Mouse (Mus musculus) MEL (cell line): Measurements from ENCODE around the gene Slc41a3. TPM values are rescaled to one million over a fixed set of nuclear protein-coding genes. Genes with fewer than 3 reads are reported as not detected.

Experiments
- DNase-seq: peaks from one replicate; pipeline ENCODE4 v3.0.0; 2011; ENCODE audit warnings: low read depth, low spot score
- H3K27ac ChIP-seq: 2 replicates; pipeline ENCODE4 v1.5.1; 2012; ENCODE audit warnings: low read depth, mild to moderate bottlenecking, control low read depth, low read length, moderate library complexity; ENCODE audit not compliant: control insufficient read depth
- H3K27me3 ChIP-seq, 2 experiments: fragments of 150-350 bp in 1 of 2; sonication (generic) in 1 of 2; 2 replicates each; pipeline ENCODE4 v1.6.1; 2012; ENCODE audit warnings: low read length in 2 of 2, mild to moderate bottlenecking in 2 of 2, improper control_type of control experiment in 1 of 2, moderate library complexity in 1 of 2; ENCODE audit not compliant: insufficient read depth in 2 of 2, control insufficient read depth in 1 of 2
- H3K36me3 ChIP-seq, 2 experiments: 2 replicates each; pipeline ENCODE4 v1.6.1; 2012 to 2014; ENCODE audit warnings: low read length in 2 of 2, improper control_type of control experiment in 1 of 2, inconsistent platforms in 1 of 2, mild to moderate bottlenecking in 1 of 2; ENCODE audit not compliant: insufficient read depth in 2 of 2, control insufficient read depth in 1 of 2
- H3K4me1 ChIP-seq, 2 experiments: fragments of 150-350 bp in 1 of 2; sonication (generic) in 1 of 2; 2 replicates each; pipeline ENCODE4 v1.6.1; 2012; ENCODE audit warnings: low read length in 2 of 2, improper control_type of control experiment in 1 of 2, mild to moderate bottlenecking in 1 of 2; ENCODE audit not compliant: insufficient read depth in 2 of 2, control insufficient read depth in 1 of 2
- H3K4me3 ChIP-seq, 2 experiments: fragments of 150-350 bp in 1 of 2; sonication (generic) in 1 of 2; 2 replicates each; pipeline ENCODE4 v1.5.1; 2012; ENCODE audit warnings: low read depth in 2 of 2, low read length in 2 of 2, mild to moderate bottlenecking in 2 of 2, moderate library complexity in 2 of 2, control low read depth in 1 of 2, improper control_type of control experiment in 1 of 2; ENCODE audit not compliant: control insufficient read depth in 1 of 2, insufficient read depth in 1 of 2
- H3K79me2 ChIP-seq: 2 replicates; pipeline ENCODE4 v1.6.1; 2012; ENCODE audit warnings: mild to moderate bottlenecking, low read length, moderate library complexity; ENCODE audit not compliant: control insufficient read depth, poor library complexity, insufficient read depth
- H3K9ac ChIP-seq: 2 replicates; pipeline ENCODE4 v1.6.1; 2012; ENCODE audit warnings: low read depth, mild to moderate bottlenecking, control low read depth, low read length, moderate library complexity; ENCODE audit not compliant: control insufficient read depth, poor library complexity, severe bottlenecking
- H3K9me3 ChIP-seq: fragments of 150-350 bp; sonication (generic); replicated peaks from 2 replicates; pipeline ENCODE4 v1.6.1; 2012; ENCODE audit warnings: mild to moderate bottlenecking, low read length, improper control_type of control experiment, moderate library complexity; ENCODE audit not compliant: insufficient read depth
- CHD2 ChIP-seq: IDR thresholded peaks from 2 replicates; pipeline ENCODE4 v1.6.1; 2011; ENCODE audit warnings: low read length, improper control_type of control experiment
- ELF1 ChIP-seq: IDR thresholded peaks from 2 replicates; pipeline ENCODE4 v1.6.1; 2014; ENCODE audit warnings: low read depth, mild to moderate bottlenecking, inconsistent platforms, low read length, improper control_type of control experiment, moderate library complexity
- GATA1 ChIP-seq: IDR thresholded peaks from 2 replicates; pipeline ENCODE4 v1.6.1; 2011; ENCODE audit warnings: low read depth, low read length, improper control_type of control experiment
- MAX ChIP-seq: IDR thresholded peaks from 2 replicates; pipeline ENCODE4 v1.6.1; 2011; ENCODE audit warnings: low read length, improper control_type of control experiment
- MAZ ChIP-seq: IDR thresholded peaks from 2 replicates; pipeline ENCODE4 v1.6.1; 2012; ENCODE audit warnings: low read depth, mild to moderate bottlenecking, inconsistent platforms, low read length, improper control_type of control experiment
- NELFE ChIP-seq: IDR thresholded peaks from 2 replicates; pipeline ENCODE4 v1.6.1; 2011; ENCODE audit warnings: low read depth, low read length, improper control_type of control experiment
- POLR2A ChIP-seq, 2 experiments: IDR thresholded peaks; 2 replicates each; pipeline ENCODE4 v1.6.1; 2011 to 2012; ENCODE audit warnings: low read length in 2 of 2, mild to moderate bottlenecking in 2 of 2, control low read depth in 1 of 2, improper control_type of control experiment in 1 of 2, low read depth in 1 of 2, moderate library complexity in 1 of 2; ENCODE audit not compliant: control insufficient read depth in 1 of 2, insufficient read depth in 1 of 2, poor library complexity in 1 of 2
- POLR2AphosphoS2 ChIP-seq: IDR thresholded peaks from 2 replicates; pipeline ENCODE4 v1.6.1; 2011; ENCODE audit warnings: low read length, improper control_type of control experiment
- TBP ChIP-seq: IDR thresholded peaks from 2 replicates; pipeline ENCODE4 v1.8.0; 2011; ENCODE audit warnings: low read depth, low read length, improper control_type of control experiment
- ZC3H11A ChIP-seq: IDR thresholded peaks from 2 replicates; pipeline ENCODE4 v1.6.1; 2012; ENCODE audit warnings: low read depth, mild to moderate bottlenecking, inconsistent platforms, low read length, improper control_type of control experiment
- ZKSCAN1 ChIP-seq: IDR thresholded peaks from 2 replicates; pipeline ENCODE4 v1.6.1; 2012; ENCODE audit warnings: low read depth, mild to moderate bottlenecking, inconsistent platforms, low read length, improper control_type of control experiment, moderate library complexity
- ZMIZ1 ChIP-seq: IDR thresholded peaks from 2 replicates; pipeline ENCODE4 v1.6.1; 2012; ENCODE audit warnings: low read depth, mild to moderate bottlenecking, inconsistent platforms, low read length, improper control_type of control experiment, moderate library complexity
- ZNF384 ChIP-seq: IDR thresholded peaks from 2 replicates; pipeline ENCODE4 v1.6.1; 2012; ENCODE audit warnings: low read depth, mild to moderate bottlenecking, inconsistent platforms, low read length, improper control_type of control experiment
- polyA plus RNA-seq, 2 experiments: library from polyadenylated mRNA; stranded (reverse) in 1 of 2; unstranded in 1 of 2; fragments of >175 nt in 1 of 2; fragments of >200 nt in 1 of 2; gene quantifications; 2 replicates each; pipeline versions ENCODE4 v1.2.1 to v1.2.4; 2012; ENCODE audit warnings: low replicate concordance in 2 of 2, low read depth in 1 of 2; ENCODE audit not compliant: insufficient read length in 2 of 2, insufficient read depth in 1 of 2, missing spikeins in 1 of 2
- total RNA-seq: library from RNA; depleted of rRNA; stranded (reverse); fragments of 300-350 nt; gene quantifications from 2 replicates; pipeline ENCODE4 v1.2.3, GENCODE M21; 2012; rRNA removed

Gene Slc41a3
- total and polyA plus RNA-seq, 3 experiments = 65.8 to 70.4 TPM; not detected in 1

DNA sequence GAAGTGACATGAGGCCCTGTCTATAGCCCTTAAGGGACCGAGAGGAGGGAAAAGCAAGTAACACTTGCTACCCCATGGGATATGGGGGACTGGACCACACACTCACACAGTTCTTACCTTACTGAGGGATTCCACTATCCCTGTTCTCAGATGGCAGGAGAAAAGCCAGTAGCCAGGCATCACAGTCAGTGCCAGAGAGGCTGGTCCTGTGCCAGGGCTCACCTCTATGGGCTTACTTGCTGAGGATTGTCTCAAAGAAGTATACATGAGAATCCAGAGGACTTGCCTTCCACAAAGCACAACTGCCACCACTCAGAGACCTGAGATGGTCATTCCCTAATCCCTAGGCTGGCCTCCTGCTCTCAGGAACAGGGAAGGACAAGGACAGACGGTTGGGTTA lies 87.9 kb downstream of the Slc41a3 start:
- Histone ChIP-seq H3K27me3 (no peaks in the 10 kb centered on the region), H3K4me3 (no peak overlapping the region), H3K36me3 (peaks cover 0 to 3% of the 10 kb centered on the region in 2 experiments; a peak in 1 of 4 replicates), H3K9ac (no peak overlapping the region), H3K4me1 (no peaks in the 10 kb centered on the region), H3K27ac (no peak overlapping the region), H3K79me2 (no peaks in the 10 kb centered on the region), H3K9me3 (no peaks in the 10 kb centered on the region)
- TF ChIP-seq ZC3H11A = no peak
- TF ChIP-seq POLR2A (IDR thresholded peaks at IDR 0.05; ENCODE audit: control insufficient read depth in 1 of 2, insufficient read depth in 1 of 2, low read depth in 1 of 2, low read length in 2 of 2, poor library complexity in 1 of 2) = no peak
- TF ChIP-seq TBP = no peak
- TF ChIP-seq MAX = no peak
- no peak for TF ChIP-seq ELF1
- no peak for TF ChIP-seq ZMIZ1
- TF ChIP-seq ZNF384 = no peak
- no peak for TF ChIP-seq GATA1
- DNase-seq = no peak

DNA sequence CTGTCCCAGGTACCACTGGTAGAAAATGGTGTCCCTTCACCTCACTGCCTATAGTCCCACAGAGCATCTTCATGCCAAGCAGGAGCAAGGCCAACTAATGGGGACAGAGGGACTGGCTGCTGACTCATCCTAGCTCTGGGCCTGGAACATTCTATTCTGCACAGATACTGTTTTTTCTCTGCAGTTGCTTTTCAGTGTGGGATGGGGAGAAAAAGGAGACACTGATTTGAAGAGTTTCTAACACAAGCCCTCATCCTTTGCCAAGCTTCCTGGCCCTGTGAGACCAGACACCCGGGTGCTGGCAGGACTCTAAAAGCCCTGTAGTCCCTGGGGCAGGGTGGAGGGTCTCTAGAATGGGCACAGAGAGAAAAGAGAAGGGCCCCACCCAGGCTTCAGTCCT lies 91.2 kb downstream of the Slc41a3 start:
- Histone ChIP-seq H3K27ac (no peak overlapping the region), H3K4me1 (no peaks in the 10 kb centered on the region), H3K79me2 (no peaks in the 10 kb centered on the region), H3K27me3 (no peaks in the 10 kb centered on the region), H3K4me3 (no peak overlapping the region), H3K9me3 (no peaks in the 10 kb centered on the region), H3K9ac (no peak overlapping the region), H3K36me3 (no peaks in the 10 kb centered on the region)
- TF ChIP-seq ZKSCAN1 = no peak
- TF ChIP-seq CHD2 = no peak
- no peak for TF ChIP-seq NELFE
- TF ChIP-seq MAZ = no peak
- no peak for TF ChIP-seq ZMIZ1
- TF ChIP-seq POLR2AphosphoS2 = no peak
- no peak for DNase-seq

Other genes with a start within 250 kb of the Slc41a3 start
- 7.8 and 8.6 TPM in 2 replicates for gene Zxdc, start 235.2 kb upstream of the Slc41a3 start, total RNA-seq
- 10 to 100 TPM in 1 of 2 experiments, not detected in 1; 10.7 TPM for gene Zxdc, start 235.2 kb upstream of the Slc41a3 start, polyA plus RNA-seq
- not detected in 2 replicates for gene Cfap100, start 175.9 kb upstream of the Slc41a3 start, total RNA-seq
- under 1 TPM in 1 of 2 experiments, not detected in 1; 0.19 TPM for gene Cfap100, start 175.9 kb upstream of the Slc41a3 start, polyA plus RNA-seq
- gene Klf15, start 142.1 kb upstream of the Slc41a3 start, total RNA-seq = not detected in 2 replicates
- not detected for gene Klf15, start 142.1 kb upstream of the Slc41a3 start, polyA plus RNA-seq
- gene Aldh1l1, start 118.3 kb upstream of the Slc41a3 start, total RNA-seq = 0.04 TPM in 1 of 2 replicates, not detected in the other
- gene Aldh1l1, start 118.3 kb upstream of the Slc41a3 start, polyA plus RNA-seq = under 1 TPM in 1 of 2 experiments, not detected in 1; 0.14 TPM